Mouse (Mus musculus): ENCODE measurements around the gene 1700017B05Rik.
"Not testable (repeated sequence)": the region's sequence is repeated elsewhere in the genome, so short reads cannot be mapped to it uniquely, and the experiment has no call there.

Gene 1700017B05Rik

GRCm38 (mm10) chr9:57248030-57248942 is 14.1 kb downstream of the 1700017B05Rik start:
- no peak for DNase-seq (ENCODE audit: low read depth)

GRCm38 (mm10) chr9:57247201-57247671 is 15.2 kb downstream of the 1700017B05Rik start:
- DNase-seq (ENCODE audit: low read depth), result no peak

GRCm38 (mm10) chr9:57246482-57246881 is 15.9 kb downstream of the 1700017B05Rik start:
- DNase-seq (ENCODE audit: low read depth), result no peak

GRCm38 (mm10) chr9:57244106-57244685 is 18.2 kb downstream of the 1700017B05Rik start:
- DNase-seq (ENCODE audit: low read depth), result no peak

GRCm38 (mm10) chr9:57242916-57243315 is 19.5 kb downstream of the 1700017B05Rik start:
- no peak for DNase-seq (ENCODE audit: low read depth)

GRCm38 (mm10) chr9:57241111-57241510 is 21.3 kb downstream of the 1700017B05Rik start:
- DNase-seq (ENCODE audit: low read depth), result no peak

- no peak for DNase-seq (ENCODE audit: low read depth)
Observed at GRCm38 (mm10) chr9:57238220-57238619, 24.2 kb downstream of the 1700017B05Rik start.

- no peak for DNase-seq (ENCODE audit: low read depth)
Observed at GRCm38 (mm10) chr9:57237705-57238104, 24.7 kb downstream of the 1700017B05Rik start.

GRCm38 (mm10) chr9:57236256-57236655 is 26.2 kb downstream of the 1700017B05Rik start, which contains the start of gene Trcg1:
Gene Trcg1, plus strand, starts transcription at chr9:57236556.
- DNase-seq (ENCODE audit: low read depth), result no peak

GRCm38 (mm10) chr9:57233767-57234166 is 28.6 kb downstream of the 1700017B05Rik start:
- peak; percentile 75 for DNase-seq (ENCODE audit: low read depth)

- no peak for DNase-seq (ENCODE audit: low read depth)
Observed at GRCm38 (mm10) chr9:57233142-57233541, 29.3 kb downstream of the 1700017B05Rik start.

GRCm38 (mm10) chr9:57232341-57232940 is 30.0 kb downstream of the 1700017B05Rik start:
- DNase-seq (ENCODE audit: low read depth), result no peak

- DNase-seq (ENCODE audit: low read depth), result no peak
Observed at GRCm38 (mm10) chr9:57231536-57232255, 30.7 kb downstream of the 1700017B05Rik start.

- no peak for DNase-seq (ENCODE audit: low read depth)
Observed at GRCm38 (mm10) chr9:57230146-57230783, 32.1 kb downstream of the 1700017B05Rik start.

- no peak for DNase-seq (ENCODE audit: low read depth)
Observed at GRCm38 (mm10) chr9:57229726-57230125, 32.7 kb downstream of the 1700017B05Rik start.

GRCm38 (mm10) chr9:57228186-57228585 is 34.2 kb downstream of the 1700017B05Rik start:
- no peak for DNase-seq (ENCODE audit: low read depth)

GRCm38 (mm10) chr9:57227203-57227602 is 35.2 kb downstream of the 1700017B05Rik start:
- DNase-seq (ENCODE audit: low read depth), result no peak

GRCm38 (mm10) chr9:57226628-57227122 is 35.7 kb downstream of the 1700017B05Rik start:
- DNase-seq (ENCODE audit: low read depth), result not testable (repeated sequence)

GRCm38 (mm10) chr9:57225780-57226627 is 36.4 kb downstream of the 1700017B05Rik start:
- no peak for DNase-seq (ENCODE audit: low read depth)

GRCm38 (mm10) chr9:57223341-57223740 is 39.1 kb downstream of the 1700017B05Rik start:
- DNase-seq (ENCODE audit: low read depth), result no peak
